Mouse (Mus musculus): Measurements from ENCODE around the gene Hdhd5. TPM values are rescaled to one million over a fixed set of nuclear protein-coding genes. Genes with fewer than 3 reads are reported as not detected.
A peak's percentile ranks its signal among the peaks of the same experiment; 100 is the strongest.

Gene Hdhd5
- polyA plus RNA-seq, 1 experiment, result 33.0 TPM

DNA sequence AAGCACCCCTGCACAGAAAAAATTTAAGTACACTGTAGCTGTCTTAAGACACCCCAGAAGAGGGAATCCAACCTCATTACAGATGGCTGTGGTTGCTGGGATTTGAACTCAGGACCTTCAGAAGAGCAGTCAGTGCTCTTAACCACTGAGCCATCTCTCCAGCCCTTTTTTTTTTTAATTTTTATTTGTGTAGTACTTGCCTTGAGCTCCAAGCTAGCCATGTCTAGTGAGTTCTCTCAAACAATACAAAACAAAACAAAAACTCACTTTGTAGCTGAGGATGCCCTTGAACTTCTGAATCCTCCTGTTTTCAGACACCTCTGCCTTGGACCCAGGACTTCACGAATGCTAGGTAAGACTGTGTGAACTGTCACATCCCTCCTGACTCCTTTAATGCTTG lies 37.1 kb upstream of the Hdhd5 start:
- no peaks in the 10 kb centered on the region for H3K27me3 ChIP-seq (ENCODE audit: control insufficient read depth, insufficient read depth, low read length)
- H3K4me3 ChIP-seq (ENCODE audit: control insufficient read depth, low read depth, low read length), result no peak overlapping the region
- no peaks in the 10 kb centered on the region for H3K36me3 ChIP-seq (ENCODE audit: control insufficient read depth, insufficient read depth, low read length)
- H3K27ac ChIP-seq (ENCODE audit: control insufficient read depth, insufficient read depth, low read depth, low read length), result no peak overlapping the region
- H3K4me1 ChIP-seq (ENCODE audit: control insufficient read depth, insufficient read depth, low read length), result no peaks in the 10 kb centered on the region
- no peak for TF ChIP-seq CTCF (IDR thresholded peaks at IDR 0.05; ENCODE audit: control insufficient read depth, insufficient read depth, insufficient replicate concordance, low read depth, low read length)

DNA sequence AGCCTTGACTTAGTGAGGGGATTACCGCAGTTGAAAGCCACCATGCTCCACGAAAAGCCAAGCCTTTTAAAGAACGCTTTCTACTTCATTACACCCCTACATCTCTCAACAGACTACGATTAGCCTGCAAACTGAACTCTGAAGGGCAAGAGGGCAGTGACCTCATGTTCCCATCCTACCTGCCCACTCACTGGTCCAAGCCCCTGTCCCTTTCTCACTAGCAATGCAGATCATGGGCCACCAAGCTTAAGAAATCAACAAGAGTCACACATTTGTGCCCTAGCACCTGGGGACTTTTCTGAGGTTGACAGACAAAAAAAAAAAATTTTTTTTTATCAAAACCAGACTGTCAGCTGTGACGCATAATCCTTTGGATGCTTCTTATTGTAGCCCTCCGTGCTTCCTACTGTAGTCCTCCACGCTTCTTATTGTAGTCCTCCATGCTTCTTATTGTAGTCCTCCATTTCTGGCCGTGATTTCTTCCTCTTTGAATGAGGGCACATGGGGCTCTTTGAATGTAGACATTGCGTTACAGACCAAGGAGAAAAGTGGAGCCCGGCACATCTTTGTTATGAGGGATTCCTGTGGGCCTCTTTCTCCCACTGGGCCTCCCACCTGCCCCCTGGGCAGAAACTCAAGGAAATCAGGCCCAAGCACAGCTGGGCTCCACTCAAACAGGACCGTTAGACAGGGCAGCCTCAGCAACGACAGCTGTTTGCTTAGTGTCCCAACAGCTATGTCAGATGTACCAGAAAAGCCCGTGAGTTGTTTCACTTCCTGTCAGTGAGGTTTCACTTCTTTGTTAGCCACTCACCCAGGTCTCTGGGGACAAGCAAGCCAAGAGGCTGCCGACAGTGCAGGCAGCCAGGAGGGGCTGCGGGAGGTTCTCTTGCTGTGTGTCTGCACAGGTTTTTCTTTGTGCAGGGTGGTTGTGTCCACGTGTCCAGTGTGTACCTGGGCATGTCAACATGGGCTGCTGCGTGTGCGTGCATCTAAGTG lies 36.1 kb upstream of the Hdhd5 start:
- no peak for TF ChIP-seq CTCF (IDR thresholded peaks at IDR 0.05; ENCODE audit: control insufficient read depth, insufficient read depth, insufficient replicate concordance, low read depth, low read length)
- TF ChIP-seq POLR2A (IDR thresholded peaks at IDR 0.05; ENCODE audit: control insufficient read depth, low read depth, low read length), result no peak
- Histone ChIP-seq H3K27ac (ENCODE audit: control insufficient read depth, insufficient read depth, low read depth, low read length) (no peak overlapping the region), H3K27me3 (ENCODE audit: control insufficient read depth, insufficient read depth, low read length) (no peaks in the 10 kb centered on the region), H3K36me3 (ENCODE audit: control insufficient read depth, insufficient read depth, low read length) (no peaks in the 10 kb centered on the region), H3K4me3 (ENCODE audit: control insufficient read depth, low read depth, low read length) (no peak overlapping the region), H3K4me1 (ENCODE audit: control insufficient read depth, insufficient read depth, low read length) (no peaks in the 10 kb centered on the region)

DNA sequence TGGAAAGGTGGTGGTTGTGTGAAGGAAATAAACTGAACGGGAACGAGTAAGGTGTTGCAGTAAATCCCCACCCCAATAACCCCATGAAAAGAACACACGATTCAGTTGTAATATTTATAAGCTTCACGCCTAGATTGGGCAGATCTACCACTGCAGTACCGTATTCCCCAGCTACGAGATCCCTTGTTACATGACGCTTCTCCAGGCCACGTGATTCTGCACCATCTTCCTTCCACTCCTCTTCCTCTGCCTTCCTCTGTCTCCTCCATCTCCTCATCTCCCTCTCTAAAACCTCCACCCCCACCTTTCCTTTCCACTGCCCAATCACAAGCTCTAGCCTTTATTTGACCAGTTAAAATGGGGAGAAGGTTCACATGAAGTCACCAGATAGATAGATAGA lies 25.5 kb upstream of the Hdhd5 start:
- H3K27ac ChIP-seq (ENCODE audit: control insufficient read depth, insufficient read depth, low read depth, low read length), result no peak overlapping the region
- no peaks in the 10 kb centered on the region for H3K36me3 ChIP-seq (ENCODE audit: control insufficient read depth, insufficient read depth, low read length)
- no peak for TF ChIP-seq POLR2A (IDR thresholded peaks at IDR 0.05; ENCODE audit: control insufficient read depth, low read depth, low read length)
- TF ChIP-seq CTCF (IDR thresholded peaks at IDR 0.05; ENCODE audit: control insufficient read depth, insufficient read depth, insufficient replicate concordance, low read depth, low read length), result no peak
- no peaks in the 10 kb centered on the region for H3K4me1 ChIP-seq (ENCODE audit: control insufficient read depth, insufficient read depth, low read length)
- H3K27me3 ChIP-seq (ENCODE audit: control insufficient read depth, insufficient read depth, low read length), result no peaks in the 10 kb centered on the region
- H3K4me3 ChIP-seq (ENCODE audit: control insufficient read depth, low read depth, low read length), result peak overlapping the region; percentile 2; the same call in 1 of the 2 replicates

DNA sequence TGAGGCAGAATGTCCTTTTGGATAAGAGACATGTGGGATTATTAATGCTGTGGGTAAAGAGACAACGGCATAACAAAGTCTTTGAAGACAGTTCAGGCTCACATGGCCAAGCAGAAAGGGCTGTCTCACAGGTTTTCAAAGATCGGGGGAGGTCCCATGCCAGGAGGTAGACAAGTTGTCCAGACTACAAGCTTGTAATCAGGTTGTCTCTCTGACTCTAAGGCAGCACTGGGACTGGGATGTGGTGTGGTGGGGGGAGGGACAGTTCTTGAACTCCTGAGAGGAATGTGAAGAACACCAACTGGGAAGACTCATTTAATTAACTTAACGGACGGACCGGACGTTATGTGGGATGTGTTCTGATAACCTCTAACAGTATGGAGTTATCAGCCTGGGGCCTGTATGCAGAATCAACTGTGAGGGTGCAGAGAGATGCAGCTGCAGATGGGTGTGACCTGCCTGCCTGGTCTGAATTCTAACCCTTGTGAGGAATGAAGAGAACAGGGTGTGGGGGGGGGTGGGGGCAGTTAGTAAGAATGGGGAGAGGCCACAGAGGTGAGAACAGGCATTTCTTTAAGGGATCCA lies 25.0 kb upstream of the Hdhd5 start:
- Histone ChIP-seq H3K27ac (ENCODE audit: control insufficient read depth, insufficient read depth, low read depth, low read length) (no peak overlapping the region), H3K4me1 (ENCODE audit: control insufficient read depth, insufficient read depth, low read length) (no peaks in the 10 kb centered on the region), H3K27me3 (ENCODE audit: control insufficient read depth, insufficient read depth, low read length) (no peaks in the 10 kb centered on the region), H3K36me3 (ENCODE audit: control insufficient read depth, insufficient read depth, low read length) (no peaks in the 10 kb centered on the region), H3K4me3 (ENCODE audit: control insufficient read depth, low read depth, low read length) (peak overlapping the region; percentile 64)
- TF ChIP-seq CTCF (IDR thresholded peaks at IDR 0.05; ENCODE audit: control insufficient read depth, insufficient read depth, insufficient replicate concordance, low read depth, low read length) (no peak), POLR2A (IDR thresholded peaks at IDR 0.05; ENCODE audit: control insufficient read depth, low read depth, low read length) (no peak)

DNA sequence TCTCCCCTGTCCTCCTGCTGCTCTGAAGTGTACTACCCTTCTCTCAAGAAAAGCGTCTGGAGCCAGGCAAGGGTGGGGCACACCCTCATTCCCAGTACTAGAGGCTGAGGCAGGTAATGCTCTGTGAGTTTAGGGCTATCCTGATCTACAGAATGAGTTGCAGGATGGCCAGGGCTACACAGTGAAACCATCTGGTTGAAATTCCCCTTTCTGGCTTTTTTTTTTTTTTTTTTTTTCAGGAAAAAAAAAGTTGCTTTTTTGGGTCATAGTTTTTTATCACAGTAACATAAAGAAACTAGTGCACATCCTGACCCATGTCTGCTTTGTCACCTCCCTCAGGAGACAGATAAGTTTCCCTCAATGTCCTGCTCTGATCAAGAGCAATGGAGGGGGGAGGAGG lies 24.0 kb upstream of the Hdhd5 start:
- Histone ChIP-seq H3K4me1 (ENCODE audit: control insufficient read depth, insufficient read depth, low read length) (peaks cover 4% of the 10 kb centered on the region), H3K27me3 (ENCODE audit: control insufficient read depth, insufficient read depth, low read length) (no peaks in the 10 kb centered on the region), H3K27ac (ENCODE audit: control insufficient read depth, insufficient read depth, low read depth, low read length) (0 out of 2 replicates have a peak overlapping the region, but pooled peaks have one; percentile 33), H3K4me3 (ENCODE audit: control insufficient read depth, low read depth, low read length) (peak overlapping the region; percentile 84), H3K36me3 (ENCODE audit: control insufficient read depth, insufficient read depth, low read length) (no peaks in the 10 kb centered on the region)
- TF ChIP-seq CTCF (IDR thresholded peaks at IDR 0.05; ENCODE audit: control insufficient read depth, insufficient read depth, insufficient replicate concordance, low read depth, low read length), result no peak
- TF ChIP-seq POLR2A (IDR thresholded peaks at IDR 0.05; ENCODE audit: control insufficient read depth, low read depth, low read length), result no peak

DNA sequence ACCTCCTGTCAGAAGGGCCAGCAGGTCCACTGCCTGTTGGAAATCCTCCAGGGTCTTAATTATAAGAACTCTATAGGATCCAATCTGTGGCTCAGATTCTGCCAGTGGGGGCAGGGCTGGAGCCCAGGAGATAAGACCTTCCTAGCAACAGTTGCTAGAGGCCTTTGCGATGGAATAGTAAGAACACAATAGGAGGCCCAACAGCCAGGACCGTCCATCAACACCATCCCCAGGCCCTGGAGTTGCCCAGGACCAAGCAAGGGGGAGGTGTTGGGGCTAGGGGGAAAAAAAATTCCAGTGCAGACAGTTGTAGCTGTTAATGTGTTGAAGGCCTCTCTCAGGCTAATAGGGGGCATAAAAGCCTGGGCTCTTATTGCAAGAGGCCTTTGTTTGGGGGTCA lies 19.1 kb upstream of the Hdhd5 start:
- peak overlapping the region; percentile 28; the same call in 1 of the 2 replicates for H3K27ac ChIP-seq (ENCODE audit: control insufficient read depth, insufficient read depth, low read depth, low read length)
- peak; percentile 24; the same call in 1 of the 2 replicates for TF ChIP-seq POLR2A (IDR thresholded peaks at IDR 0.05; ENCODE audit: control insufficient read depth, low read depth, low read length)
- no peak for TF ChIP-seq CTCF (IDR thresholded peaks at IDR 0.05; ENCODE audit: control insufficient read depth, insufficient read depth, insufficient replicate concordance, low read depth, low read length)
- peak overlapping the region; percentile 82 for H3K4me3 ChIP-seq (ENCODE audit: control insufficient read depth, low read depth, low read length)

DNA sequence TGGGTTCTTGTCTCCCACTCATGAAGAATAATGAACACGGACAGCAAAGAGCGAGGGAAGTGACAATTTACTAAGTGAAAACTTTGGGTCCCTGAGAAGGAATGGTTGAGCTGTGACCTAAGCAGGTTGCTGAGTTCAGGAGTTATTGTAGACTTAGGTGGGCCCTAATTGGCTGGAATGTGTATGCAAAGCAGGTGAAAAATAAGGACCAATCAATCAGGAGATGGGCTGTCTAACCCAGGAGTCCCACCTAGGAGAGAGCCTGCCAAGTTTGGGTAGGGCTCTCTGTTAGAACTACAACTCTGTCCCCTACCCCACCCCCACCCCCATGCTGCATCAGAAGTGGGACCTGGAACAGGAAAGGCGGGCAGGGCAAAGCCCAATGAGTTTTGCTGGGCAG lies 17.5 kb upstream of the Hdhd5 start:
- TF ChIP-seq CTCF (IDR thresholded peaks at IDR 0.05; ENCODE audit: control insufficient read depth, insufficient read depth, insufficient replicate concordance, low read depth, low read length) (no peak), POLR2A (IDR thresholded peaks at IDR 0.05; ENCODE audit: control insufficient read depth, low read depth, low read length) (no peak)
- Histone ChIP-seq H3K4me1 (ENCODE audit: control insufficient read depth, insufficient read depth, low read length) (peaks cover 7% of the 10 kb centered on the region), H3K4me3 (ENCODE audit: control insufficient read depth, low read depth, low read length) (peak overlapping the region; percentile 77), H3K27ac (ENCODE audit: control insufficient read depth, insufficient read depth, low read depth, low read length) (no peak overlapping the region), H3K36me3 (ENCODE audit: control insufficient read depth, insufficient read depth, low read length) (no peaks in the 10 kb centered on the region), H3K27me3 (ENCODE audit: control insufficient read depth, insufficient read depth, low read length) (no peaks in the 10 kb centered on the region)

More for the DNA sequence above, 19.1 kb upstream of the Hdhd5 start:
- Histone ChIP-seq H3K27me3 (ENCODE audit: control insufficient read depth, insufficient read depth, low read length) (no peaks in the 10 kb centered on the region), H3K4me1 (ENCODE audit: control insufficient read depth, insufficient read depth, low read length) (peaks cover 7% of the 10 kb centered on the region), H3K36me3 (ENCODE audit: control insufficient read depth, insufficient read depth, low read length) (no peaks in the 10 kb centered on the region)

Data from testis, adult 2 months (tissue).